Mouse (Mus musculus) adrenal gland, adult 2 months (tissue): Measurements from ENCODE around the gene Ppp1cb. TPM values are rescaled to one million over a fixed set of nuclear protein-coding genes. Genes with fewer than 3 reads are reported as not detected.
A peak's percentile ranks its signal among the peaks of the same experiment; 100 is the strongest.

ENCODE experiments used
- DNase-seq: peaks from one replicate; pipeline ENCODE4 v3.0.0; 2021
- long read RNA-seq: library from polyadenylated mRNA; stranded (forward); transcript quantifications from one replicate; pipeline ENCODE4 v2.0.0, GENCODE M21; 2021
- polyA plus RNA-seq: library from polyadenylated mRNA; depleted of rRNA; stranded (reverse); fragments of >200 nt; gene quantifications from 2 replicates; pipeline ENCODE4 v1.2.3, GENCODE M21; 2012; rRNA removed
- total RNA-seq, 2 experiments: library from RNA; stranded (reverse); gene quantifications; 2 replicates each; pipeline ENCODE4 v1.2.3; 2021

Gene Ppp1cb
- total RNA-seq (100 to 1,000 TPM; 389 to 475 TPM), polyA plus RNA-seq (4.6 and 6.4 TPM in 2 replicates)
- long read RNA-seq, full-length matches to known transcripts = 230 of 247 reads
- long read RNA-seq, partial matches to known transcripts = 7 of 247 reads
- long read RNA-seq, other reads (novel, unspliced or antisense) = 10 of 247 reads

DNA sequence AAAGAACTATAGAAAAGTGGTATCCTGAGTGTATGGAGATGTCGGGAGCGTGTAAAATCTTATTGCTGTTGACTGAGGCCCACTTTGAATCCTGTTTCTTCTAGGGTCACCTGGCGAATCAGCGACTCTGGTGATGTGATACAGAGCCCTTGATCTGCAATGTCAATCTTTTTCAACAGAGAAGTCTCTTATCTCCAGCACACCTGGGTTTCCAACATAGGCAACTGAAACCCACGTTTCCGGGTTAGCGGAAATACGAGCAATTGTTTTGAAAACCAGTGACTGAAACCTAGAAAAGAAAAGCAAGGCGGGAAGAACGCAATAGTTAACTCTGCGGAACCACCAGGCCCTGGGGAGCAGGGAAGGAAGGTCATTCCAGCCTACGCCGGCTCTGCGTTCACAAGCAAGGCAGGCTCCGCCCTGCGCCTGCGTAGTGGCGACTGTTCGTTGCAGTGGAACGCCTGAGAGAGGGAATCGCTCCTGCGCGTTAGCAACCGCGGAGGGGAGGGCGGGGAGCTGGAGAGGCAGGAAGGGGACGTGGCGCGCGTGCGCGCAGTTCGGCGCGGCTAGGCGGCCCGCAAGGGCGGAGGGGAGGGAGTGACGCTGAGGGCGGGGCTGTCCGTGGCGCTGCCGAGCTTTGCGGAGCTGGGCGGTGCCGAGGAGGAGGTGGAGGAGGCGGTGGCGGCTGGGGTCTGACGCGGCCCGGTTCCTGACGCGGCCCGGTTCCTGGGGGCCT lies at the start of gene Ppp1cb:
Ppp1cb (plus strand) TSS at position 436 of the 736 bp plus-strand sequence.
- peak; percentile 100 for DNase-seq

- DNase-seq = no peak
Measured at GRCm38 (mm10) chr5:32409747-32410146, 48.9 kb upstream of the Ppp1cb start.

GRCm38 (mm10) chr5:32410954-32411688 lies 47.5 kb upstream of the Ppp1cb start:
- no peak for DNase-seq

GRCm38 (mm10) chr5:32412186-32412950 lies 46.3 kb upstream of the Ppp1cb start:
- no peak for DNase-seq

- DNase-seq = no peak
Measured at GRCm38 (mm10) chr5:32413083-32413482, 45.6 kb upstream of the Ppp1cb start.

- no peak for DNase-seq
Measured at GRCm38 (mm10) chr5:32413569-32413968, 45.1 kb upstream of the Ppp1cb start.

DNA sequence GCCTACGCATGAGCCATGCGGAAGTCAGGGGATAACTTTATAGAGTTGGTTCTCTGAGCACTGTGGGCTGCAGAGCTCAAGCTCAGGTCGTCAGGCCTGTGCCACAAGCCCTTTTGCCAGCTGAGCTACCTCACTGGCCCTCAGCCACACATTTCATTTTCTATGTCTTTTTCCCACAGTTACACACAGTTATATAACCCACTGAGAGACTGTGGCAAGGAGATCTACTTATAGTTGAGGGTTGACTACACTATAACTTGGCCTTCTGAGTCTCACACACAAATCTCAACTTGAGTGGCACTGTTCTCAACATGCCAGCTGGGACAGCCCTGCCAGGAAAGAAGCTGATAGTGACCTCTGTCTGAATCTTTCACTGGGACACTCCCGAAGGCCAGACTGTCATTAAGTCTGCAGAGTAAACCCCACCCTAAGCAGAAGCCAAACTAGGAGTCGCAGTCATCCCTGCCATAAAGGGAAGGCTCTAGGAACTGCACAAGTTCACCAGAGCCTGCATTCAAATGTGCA lies 44.1 kb upstream of the Ppp1cb start:
- DNase-seq = peak; percentile 53

DNA sequence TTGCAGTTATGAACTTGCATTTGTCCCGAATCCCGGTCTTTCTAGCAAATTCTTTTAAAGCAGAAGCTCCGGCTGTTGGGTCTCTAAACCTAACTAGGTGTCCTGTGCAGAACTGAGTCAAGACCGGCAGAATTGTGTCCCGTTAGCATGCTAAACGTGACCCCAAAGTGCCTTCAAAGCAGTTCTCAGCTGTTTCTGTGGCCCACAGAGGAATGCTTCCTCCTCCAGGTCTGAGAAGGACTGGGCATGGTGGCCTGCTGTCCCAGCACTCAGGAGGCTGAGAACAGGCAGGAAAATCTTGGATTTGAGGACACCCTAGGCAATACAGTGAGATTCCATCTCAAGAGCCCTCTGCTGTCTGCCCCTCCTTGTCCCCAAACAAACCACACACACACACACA lies 43.1 kb upstream of the Ppp1cb start:
- no peak for DNase-seq

DNA sequence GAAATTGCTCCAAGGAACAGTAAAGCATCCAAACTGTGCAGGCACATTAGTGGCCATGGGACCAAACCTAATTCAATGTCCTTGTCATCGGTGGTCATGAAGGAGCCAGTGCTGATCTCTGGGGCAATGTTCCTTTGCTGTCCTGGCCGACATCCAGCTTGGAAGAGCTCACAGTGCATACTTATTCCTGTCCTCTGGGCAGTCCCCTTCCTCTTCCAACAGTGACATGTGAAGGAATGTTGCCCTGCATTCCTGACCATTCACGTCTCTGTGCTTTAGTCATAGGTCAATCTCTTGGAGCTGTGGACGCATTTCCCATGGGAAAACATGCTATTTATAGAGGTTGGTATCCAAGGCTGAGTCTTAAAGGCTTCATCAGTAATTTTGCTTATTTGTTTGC lies 41.8 kb upstream of the Ppp1cb start:
- DNase-seq = peak; percentile 68

DNA sequence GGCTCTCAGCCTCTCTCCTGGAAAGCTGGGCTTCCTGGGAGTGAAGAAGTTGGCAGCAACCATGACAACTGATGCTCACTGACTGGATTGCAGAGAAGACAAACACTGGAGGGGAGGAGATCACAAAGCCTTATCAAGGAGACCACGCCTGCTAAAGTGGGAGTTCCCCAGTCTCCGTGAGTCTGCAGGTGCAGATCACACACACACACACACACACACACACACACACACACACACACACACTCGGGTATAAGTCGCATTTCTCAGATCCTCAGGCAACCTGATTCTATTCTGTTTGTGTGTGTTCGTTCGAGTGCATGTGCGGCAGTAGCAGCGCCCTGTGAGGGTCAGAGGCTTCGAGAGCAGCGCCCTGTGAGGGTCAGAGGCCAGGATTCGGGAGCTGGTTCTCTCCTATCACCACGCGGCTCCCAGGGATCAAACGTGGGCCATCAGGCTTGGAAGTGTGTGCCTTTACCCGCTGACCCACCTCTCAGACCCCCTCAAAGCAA lies 36.5 kb upstream of the Ppp1cb start:
- no peak for DNase-seq

GRCm38 (mm10) chr5:32423339-32424046 lies 35.1 kb upstream of the Ppp1cb start:
- peak; percentile 31 for DNase-seq

DNA sequence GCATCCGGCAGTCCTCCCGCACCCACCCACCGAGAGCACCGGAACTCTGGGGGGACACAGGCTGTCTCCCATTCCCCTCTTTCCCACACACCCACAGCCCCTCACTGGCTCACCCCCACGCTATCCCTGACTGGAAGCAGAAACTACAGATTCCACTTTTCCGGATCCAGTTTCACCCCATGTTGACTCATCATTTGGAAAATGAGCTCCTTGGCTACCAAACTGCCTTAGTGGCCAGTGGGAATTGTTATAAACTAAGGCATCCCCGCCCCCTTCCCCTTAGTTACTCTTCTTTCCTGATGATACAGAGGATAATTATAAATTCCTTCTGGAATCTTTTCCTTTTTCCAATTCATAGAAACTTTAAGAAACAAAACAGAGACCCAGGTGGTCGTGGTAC lies 34.2 kb upstream of the Ppp1cb start:
- DNase-seq = no peak

- DNase-seq = no peak
Measured at GRCm38 (mm10) chr5:32425485-32426171, 33.0 kb upstream of the Ppp1cb start.

- no peak for DNase-seq
Measured at GRCm38 (mm10) chr5:32430399-32430798, 28.2 kb upstream of the Ppp1cb start.

DNA sequence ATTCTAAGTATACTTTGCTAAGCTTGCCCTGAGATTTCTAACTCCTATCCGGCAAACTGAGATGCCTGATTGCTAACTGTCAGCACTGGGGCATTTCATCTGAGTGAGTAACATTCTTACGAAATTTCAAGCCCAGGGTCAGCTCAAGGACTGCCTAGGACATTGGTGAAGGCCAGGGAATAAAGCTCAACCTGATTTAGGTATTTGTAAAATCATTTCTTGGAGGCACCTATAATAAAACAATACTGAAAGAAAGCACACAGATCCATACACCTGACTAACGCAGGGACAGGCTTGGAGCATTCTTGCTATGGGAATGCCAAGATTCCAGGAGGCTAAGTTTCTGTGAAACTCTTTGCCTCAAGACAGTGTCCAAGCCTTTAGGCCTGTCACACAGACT lies 24.3 kb upstream of the Ppp1cb start:
- DNase-seq = peak; percentile 64

DNA sequence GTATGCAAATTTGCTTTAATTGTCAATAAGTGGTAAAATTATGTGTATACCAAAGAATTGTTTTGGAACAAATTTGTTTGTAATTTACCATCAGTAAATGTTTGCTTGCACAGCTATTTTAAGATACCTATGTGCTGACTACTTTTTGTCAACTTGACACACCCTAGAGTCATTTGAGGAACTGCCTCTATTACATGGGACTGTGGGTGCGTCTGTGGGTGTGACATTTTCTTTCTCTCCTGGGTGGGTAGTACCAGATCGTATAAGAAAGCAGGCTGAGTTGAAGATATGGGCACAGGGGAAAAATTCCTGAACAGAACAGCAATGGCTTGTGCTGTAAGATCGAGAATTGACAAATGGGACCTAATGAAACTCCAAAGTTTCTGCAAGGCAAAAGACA lies 23.0 kb upstream of the Ppp1cb start:
- no peak for DNase-seq

GRCm38 (mm10) chr5:32437901-32438563 lies 20.6 kb upstream of the Ppp1cb start:
- DNase-seq = no peak

GRCm38 (mm10) chr5:32438564-32438922 lies 20.1 kb upstream of the Ppp1cb start:
- DNase-seq = no peak

DNA sequence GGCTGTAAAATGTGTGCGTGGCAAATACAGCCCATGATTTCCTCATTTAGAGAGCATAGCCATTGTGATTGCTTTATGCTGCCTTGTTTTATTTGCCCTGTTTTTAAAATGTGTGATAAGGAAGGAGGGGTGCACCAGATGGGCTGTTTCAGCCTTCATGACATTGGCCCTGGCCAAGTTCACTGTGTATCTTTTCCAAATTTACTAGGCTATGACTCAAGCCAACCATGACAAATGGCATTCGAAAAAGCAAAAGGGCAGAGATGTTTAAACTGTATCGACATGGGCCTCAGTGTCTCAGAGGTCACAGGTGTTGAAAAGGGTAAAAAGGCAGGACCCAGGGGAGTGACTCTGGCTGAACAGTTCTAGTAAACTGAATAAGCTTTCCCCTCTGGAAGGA lies 17.3 kb upstream of the Ppp1cb start:
- DNase-seq = peak; percentile 80

DNA sequence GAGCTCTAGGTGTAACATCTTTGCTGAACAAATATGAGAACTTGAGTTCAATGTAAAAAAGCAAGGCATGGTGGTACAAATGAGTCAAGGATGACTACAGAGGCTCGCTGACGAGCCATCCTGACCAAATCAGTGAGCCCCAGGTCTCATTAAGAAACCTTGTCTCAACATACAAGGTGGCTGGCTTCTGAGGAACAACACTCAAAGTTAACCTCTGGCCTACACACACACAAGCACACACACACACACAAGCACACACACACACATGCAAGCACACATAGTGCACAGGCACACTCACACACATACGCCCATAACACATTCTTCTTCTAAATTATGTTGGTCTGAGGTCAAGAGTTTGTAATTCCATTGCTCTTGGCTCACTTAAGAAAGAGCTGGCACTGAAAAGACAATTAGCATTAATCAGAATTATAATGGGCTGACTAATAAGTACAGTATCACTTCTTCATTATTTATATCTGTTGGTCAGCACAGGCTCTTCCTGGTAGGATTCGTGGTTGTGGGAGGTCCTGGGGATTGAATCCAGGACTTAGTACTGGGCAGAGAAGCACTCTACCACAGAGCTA lies 16.6 kb upstream of the Ppp1cb start:
- DNase-seq = no peak
